Mouse (Mus musculus): ENCODE measurements around the gene Lrrc19. TPM values are rescaled to one million over a fixed set of nuclear protein-coding genes. Genes with fewer than 3 reads are reported as not detected.

Gene Lrrc19
- polyA plus RNA-seq, 1 experiment: not detected

DNA sequence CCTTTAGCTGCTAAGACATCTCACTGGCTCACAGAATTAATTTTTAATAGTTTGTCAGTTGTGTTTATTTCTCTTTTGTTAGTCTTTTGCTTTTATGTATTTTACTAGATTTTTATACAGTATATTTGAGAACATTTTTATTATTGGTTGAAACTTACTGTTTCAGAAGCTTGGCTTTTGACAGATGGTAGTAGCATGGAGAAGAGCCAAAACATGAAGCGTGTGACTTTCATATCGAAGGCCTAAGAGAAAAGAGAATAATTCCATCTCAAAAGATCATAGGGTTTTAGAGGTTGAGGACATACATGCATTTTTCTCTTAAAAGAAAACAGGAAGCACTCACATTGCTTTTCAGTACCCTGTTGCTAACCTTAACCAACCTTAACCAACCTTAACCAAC lies 6.8 kb downstream of the Lrrc19 start:
- Histone ChIP-seq H3K79me2 (ENCODE audit: control insufficient read depth, insufficient read depth) (no peaks in the 10 kb centered on the region), H3K36me3 (ENCODE audit: control insufficient read depth, insufficient read depth) (no peaks in the 10 kb centered on the region), H3K4me2 (ENCODE audit: low read depth) (no peak overlapping the region), H3K27me3 (ENCODE audit: control insufficient read depth, insufficient read depth, insufficient read length) (no peaks in the 10 kb centered on the region), H3ac (ENCODE audit: control insufficient read depth, insufficient read length) (no peak overlapping the region), H3K4me3 (no peak overlapping the region)
- TF ChIP-seq SRF (IDR thresholded peaks at IDR 0.05; ENCODE audit: control insufficient read depth, insufficient read length, low read depth) (no peak), TCF3 (IDR thresholded peaks at IDR 0.05; ENCODE audit: insufficient read length, low read depth) (no peak), MYOD1 (IDR thresholded peaks at IDR 0.05; ENCODE audit: control insufficient read depth in 1 of 3, insufficient read length in 2 of 3, low read depth in 2 of 3) (no peak), MAX (IDR thresholded peaks at IDR 0.05; ENCODE audit: low read depth) (no peak), USF1 (IDR thresholded peaks at IDR 0.05; ENCODE audit: low read depth) (no peak)

GRCm38 (mm10) chr4:94620077-94620476 lies 29.9 kb downstream of the Lrrc19 start:
- H3K4me2 ChIP-seq (ENCODE audit: low read depth): peak overlapping the region; percentile 62
- H3K4me3 ChIP-seq: no peak overlapping the region
- peaks cover 16% of the 10 kb centered on the region for H3K79me2 ChIP-seq (ENCODE audit: control insufficient read depth, insufficient read depth)
- TF ChIP-seq MAX (IDR thresholded peaks at IDR 0.05; ENCODE audit: low read depth) (no peak), CEBPB (IDR thresholded peaks at IDR 0.05; ENCODE audit: insufficient read depth, poor library complexity, severe bottlenecking) (peak; percentile 69; the same call in 1 of the 2 replicates)
- H3K27me3 ChIP-seq (ENCODE audit: control insufficient read depth, insufficient read depth, insufficient read length): no peaks in the 10 kb centered on the region
- no peak overlapping the region for H3ac ChIP-seq (ENCODE audit: control insufficient read depth, insufficient read length)
- peaks cover 14% of the 10 kb centered on the region for H3K36me3 ChIP-seq (ENCODE audit: control insufficient read depth, insufficient read depth)

- no peak for TF ChIP-seq MAX (IDR thresholded peaks at IDR 0.05; ENCODE audit: low read depth)
- TF ChIP-seq TCF3 (IDR thresholded peaks at IDR 0.05; ENCODE audit: insufficient read length, low read depth): no peak
- no peak for TF ChIP-seq MYOD1 (IDR thresholded peaks at IDR 0.05; ENCODE audit: control insufficient read depth in 1 of 3, insufficient read length in 2 of 3, low read depth in 2 of 3)
- no peak for TF ChIP-seq USF1 (IDR thresholded peaks at IDR 0.05; ENCODE audit: low read depth)
- no peak for TF ChIP-seq SRF (IDR thresholded peaks at IDR 0.05; ENCODE audit: control insufficient read depth, insufficient read length, low read depth)
- TF ChIP-seq CEBPB (IDR thresholded peaks at IDR 0.05; ENCODE audit: insufficient read depth, poor library complexity, severe bottlenecking): no peak
- TF ChIP-seq E2F4 (IDR thresholded peaks at IDR 0.05; ENCODE audit: insufficient read depth): no peak
- no peak for TF ChIP-seq REST (IDR thresholded peaks at IDR 0.05; ENCODE audit: insufficient read depth, insufficient read length)
- no peak for TF ChIP-seq POLR2AphosphoS2 (IDR thresholded peaks at IDR 0.05; ENCODE audit: insufficient read length, low read depth)
- no peak for TF ChIP-seq POLR2A (IDR thresholded peaks at IDR 0.05; ENCODE audit: insufficient read length, low read depth)
- no peak for TF ChIP-seq MYOG (IDR thresholded peaks at IDR 0.05; ENCODE audit: control insufficient read depth in 1 of 3, insufficient read depth in 1 of 3, insufficient read length in 2 of 3, low read depth in 2 of 3)
- TF ChIP-seq TCF12 (IDR thresholded peaks at IDR 0.05; ENCODE audit: insufficient read depth, poor library complexity, severe bottlenecking): no peak
- Histone ChIP-seq H3K36me3 (ENCODE audit: control insufficient read depth, insufficient read depth) (no peaks in the 10 kb centered on the region), H3ac (ENCODE audit: control insufficient read depth, insufficient read length) (no peak overlapping the region), H3K4me3 (peak overlapping the region; percentile 51), H3K79me2 (ENCODE audit: control insufficient read depth, insufficient read depth) (peaks cover 23% of the 10 kb centered on the region), H3K27me3 (ENCODE audit: control insufficient read depth, insufficient read depth, insufficient read length) (no peaks in the 10 kb centered on the region), H3K4me2 (ENCODE audit: low read depth) (peak overlapping the region; percentile 81)
Observed at GRCm38 (mm10) chr4:94614627-94615006, 35.3 kb downstream of the Lrrc19 start.

GRCm38 (mm10) chr4:94613972-94614626 lies 35.8 kb downstream of the Lrrc19 start, which contains the start of gene Ift74:
Ift74 (plus strand) TSS chr4:94614491.
- peak within 1 kb of the TSS; percentile 81 for H3K4me2 ChIP-seq (ENCODE audit: low read depth)
- no peaks in the 10 kb centered on the region for H3K27me3 ChIP-seq (ENCODE audit: control insufficient read depth, insufficient read depth, insufficient read length)
- no peaks in the 10 kb centered on the region for H3K36me3 ChIP-seq (ENCODE audit: control insufficient read depth, insufficient read depth)
- peak within 1 kb of the TSS; percentile 51 for H3K4me3 ChIP-seq
- H3ac ChIP-seq (ENCODE audit: control insufficient read depth, insufficient read length): no peak within 1 kb of the TSS
- no peak for TF ChIP-seq REST (IDR thresholded peaks at IDR 0.05; ENCODE audit: insufficient read depth, insufficient read length)
- peak; percentile 68 for TF ChIP-seq POLR2AphosphoS2 (IDR thresholded peaks at IDR 0.05; ENCODE audit: insufficient read length, low read depth)
- TF ChIP-seq MYOD1 (IDR thresholded peaks at IDR 0.05; ENCODE audit: control insufficient read depth in 1 of 3, insufficient read length in 2 of 3, low read depth in 2 of 3): no peak
- no peak for TF ChIP-seq E2F4 (IDR thresholded peaks at IDR 0.05; ENCODE audit: insufficient read depth)
- TF ChIP-seq POLR2A (IDR thresholded peaks at IDR 0.05; ENCODE audit: insufficient read length, low read depth): peak; percentile 66
- no peak for TF ChIP-seq MAX (IDR thresholded peaks at IDR 0.05; ENCODE audit: low read depth)
- TF ChIP-seq TCF3 (IDR thresholded peaks at IDR 0.05; ENCODE audit: insufficient read length, low read depth): no peak
- TF ChIP-seq SRF (IDR thresholded peaks at IDR 0.05; ENCODE audit: control insufficient read depth, insufficient read length, low read depth): no peak
- no peak for TF ChIP-seq MYOG (IDR thresholded peaks at IDR 0.05; ENCODE audit: control insufficient read depth in 1 of 3, insufficient read depth in 1 of 3, insufficient read length in 2 of 3, low read depth in 2 of 3)
- TF ChIP-seq USF1 (IDR thresholded peaks at IDR 0.05; ENCODE audit: low read depth): no peak
- peaks cover 23% of the 10 kb centered on the region for H3K79me2 ChIP-seq (ENCODE audit: control insufficient read depth, insufficient read depth)

DNA sequence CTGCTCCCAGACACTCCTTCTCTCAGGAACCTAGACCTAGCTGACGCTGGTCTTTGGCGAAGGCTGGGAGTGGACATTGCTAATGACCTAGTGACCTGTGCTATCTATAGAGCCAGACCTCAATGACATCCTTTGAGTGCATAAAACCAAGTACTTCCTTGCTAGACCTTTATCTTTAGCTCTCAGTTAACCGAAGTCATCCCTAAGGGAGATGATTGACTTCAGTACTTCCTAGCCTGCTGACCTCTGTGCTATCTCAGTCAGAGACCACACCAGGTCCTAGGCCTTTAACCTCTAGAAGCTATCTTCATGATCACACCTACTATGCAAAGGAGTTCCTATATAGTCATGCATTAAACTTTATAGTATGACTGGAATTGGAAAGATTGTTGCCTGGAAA lies 39.6 kb downstream of the Lrrc19 start:
- no peak for TF ChIP-seq MAX (IDR thresholded peaks at IDR 0.05; ENCODE audit: low read depth)
- no peak for TF ChIP-seq MYOD1 (IDR thresholded peaks at IDR 0.05; ENCODE audit: control insufficient read depth in 1 of 3, insufficient read length in 2 of 3, low read depth in 2 of 3)
- TF ChIP-seq E2F4 (IDR thresholded peaks at IDR 0.05; ENCODE audit: insufficient read depth): no peak
- TF ChIP-seq POLR2A (IDR thresholded peaks at IDR 0.05; ENCODE audit: insufficient read length, low read depth): no peak
- no peak for TF ChIP-seq MYOG (IDR thresholded peaks at IDR 0.05; ENCODE audit: control insufficient read depth in 1 of 3, insufficient read depth in 1 of 3, insufficient read length in 2 of 3, low read depth in 2 of 3)
- no peak overlapping the region for H3K4me2 ChIP-seq (ENCODE audit: low read depth)
- peaks cover 9% of the 10 kb centered on the region for H3K79me2 ChIP-seq (ENCODE audit: control insufficient read depth, insufficient read depth)
- no peaks in the 10 kb centered on the region for H3K27me3 ChIP-seq (ENCODE audit: control insufficient read depth, insufficient read depth, insufficient read length)
- no peaks in the 10 kb centered on the region for H3K36me3 ChIP-seq (ENCODE audit: control insufficient read depth, insufficient read depth)
- H3ac ChIP-seq (ENCODE audit: control insufficient read depth, insufficient read length): no peak overlapping the region
- H3K4me3 ChIP-seq: no peak overlapping the region
